Mouse (Mus musculus) neural tube, embryonic 12.5 days (tissue): ENCODE results near the gene Vrtn. TPM values are rescaled to one million over a fixed set of nuclear protein-coding genes. Genes with fewer than 3 reads are reported as not detected.

Experiments used
- ATAC-seq: fragments of 200-750 bp; cut with Nextera tagmentation; 2 replicates; pipeline ENCODE4 v1.8.0; 2017; ENCODE audit warnings: low read depth, mild to moderate bottlenecking, moderate TSS enrichment, moderate library complexity; ENCODE audit not compliant: low FRiP score
- H3K27ac ChIP-seq: fragments of 300-500 bp; sonication (generic); 2 replicates; pipeline ENCODE4 v1.5.1; 2016
- H3K27me3 ChIP-seq: fragments of 300-500 bp; sonication (generic); replicated peaks from 2 replicates; pipeline ENCODE4 v1.6.1; 2016; ENCODE audit warnings: mild to moderate bottlenecking
- H3K36me3 ChIP-seq: fragments of 300-500 bp; sonication (generic); 2 replicates; pipeline ENCODE4 v1.6.1; 2016; ENCODE audit warnings: mild to moderate bottlenecking
- H3K4me1 ChIP-seq: fragments of 300-500 bp; sonication (generic); 2 replicates; pipeline ENCODE4 v1.6.1; 2016
- H3K4me2 ChIP-seq: fragments of 300-500 bp; sonication (generic); replicated peaks from 2 replicates; pipeline ENCODE4 v1.6.1; 2016; ENCODE audit warnings: mild to moderate bottlenecking
- H3K4me3 ChIP-seq: fragments of 300-500 bp; sonication (generic); 2 replicates; pipeline ENCODE4 v1.5.1; 2016
- H3K9ac ChIP-seq: fragments of 300-500 bp; sonication (generic); 2 replicates; pipeline ENCODE4 v1.6.1; 2016; ENCODE audit warnings: mild to moderate bottlenecking
- H3K9me3 ChIP-seq: fragments of 300-500 bp; sonication (generic); 2 replicates; pipeline ENCODE4 v1.6.1; 2016; ENCODE audit warnings: mild to moderate bottlenecking
- WGBS: fragments of 180-500 bp; shearing (Covaris S2); methylation state at CpG from one replicate; pipeline ENCODE4 v1.1.7; 2016; 5-methylcytosine and 5-hydroxymethylcytosine counted together
- polyA plus RNA-seq: library from polyadenylated mRNA; unstranded; fragments of >200 nt; fragmentation: Nextera tagmentation; extraction: Ambion mirVana; gene quantifications from 2 replicates; pipeline ENCODE4 v1.2.1, GENCODE M21; 2016

Gene Vrtn
- polyA plus RNA-seq, 1 experiment from 2014 or later, result not detected

DNA sequence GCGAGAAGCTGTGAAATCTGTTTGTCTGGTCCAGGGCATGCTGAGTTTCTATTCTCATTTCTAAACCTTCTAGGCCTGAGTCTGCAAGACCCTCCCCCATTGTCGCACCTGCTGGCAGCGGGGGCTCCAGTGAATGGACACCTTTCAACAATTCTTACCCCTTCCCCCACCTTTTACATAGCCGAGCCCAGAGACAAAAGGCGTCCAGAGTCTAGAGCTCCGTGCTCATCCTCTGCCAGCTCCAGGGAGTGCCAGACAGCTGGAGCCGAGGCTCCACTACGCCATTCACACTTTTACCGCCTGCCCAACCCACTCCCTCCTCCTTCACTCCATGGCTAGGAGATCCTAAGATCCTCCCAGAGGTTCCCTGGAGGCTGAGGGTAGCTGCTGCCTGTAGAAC, 15.7 kb upstream of the Vrtn start:
- Histone ChIP-seq H3K4me1 (peaks cover 5% of the 10 kb centered on the region; the same call in 1 of the 2 replicates), H3K4me3 (0 out of 2 replicates have a peak overlapping the region, but pooled peaks have one; percentile 5), H3K9ac (0 out of 2 replicates have a peak overlapping the region, but pooled peaks have one; percentile 13), H3K27ac (no peak overlapping the region), H3K36me3 (no peaks in the 10 kb centered on the region), H3K9me3 (no peaks in the 10 kb centered on the region), H3K27me3 (peaks cover 4% of the 10 kb centered on the region; the same call in 1 of the 2 replicates), H3K4me2 (peak overlapping the region; percentile 38)
- ATAC-seq, result no peak
- 4% methylated on average over 9 of the region's 9 CpGs for WGBS

DNA sequence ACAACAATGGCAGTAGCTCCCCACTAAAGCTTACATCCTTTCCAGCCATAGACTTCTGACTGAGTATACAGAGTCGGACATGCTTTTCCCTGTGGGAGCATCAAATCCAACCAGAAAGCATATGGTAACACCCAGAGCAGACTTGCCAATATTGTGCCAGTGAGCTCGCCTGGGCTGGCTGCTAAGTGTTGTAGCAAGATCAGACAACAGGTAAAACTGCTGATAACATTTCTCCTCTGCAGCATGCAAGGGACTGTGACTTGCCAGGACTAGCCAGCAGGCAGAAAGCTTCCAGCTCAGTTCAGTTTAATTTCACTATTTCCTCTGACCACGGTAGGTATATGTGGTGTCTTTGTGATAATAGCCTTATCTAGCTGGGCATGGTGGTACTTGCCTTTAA, 9.0 kb upstream of the Vrtn start:
- 77% methylated on average over 3 of the region's 3 CpGs for WGBS
- H3K27ac ChIP-seq, result no peak overlapping the region
- H3K4me2 ChIP-seq, result no peak overlapping the region
- no peaks in the 10 kb centered on the region for H3K9me3 ChIP-seq
- ATAC-seq, result no peak
- no peak overlapping the region for H3K9ac ChIP-seq
- no peaks in the 10 kb centered on the region for H3K4me1 ChIP-seq
- H3K27me3 ChIP-seq, result no peaks in the 10 kb centered on the region
- H3K36me3 ChIP-seq, result no peaks in the 10 kb centered on the region
- no peak overlapping the region for H3K4me3 ChIP-seq

DNA sequence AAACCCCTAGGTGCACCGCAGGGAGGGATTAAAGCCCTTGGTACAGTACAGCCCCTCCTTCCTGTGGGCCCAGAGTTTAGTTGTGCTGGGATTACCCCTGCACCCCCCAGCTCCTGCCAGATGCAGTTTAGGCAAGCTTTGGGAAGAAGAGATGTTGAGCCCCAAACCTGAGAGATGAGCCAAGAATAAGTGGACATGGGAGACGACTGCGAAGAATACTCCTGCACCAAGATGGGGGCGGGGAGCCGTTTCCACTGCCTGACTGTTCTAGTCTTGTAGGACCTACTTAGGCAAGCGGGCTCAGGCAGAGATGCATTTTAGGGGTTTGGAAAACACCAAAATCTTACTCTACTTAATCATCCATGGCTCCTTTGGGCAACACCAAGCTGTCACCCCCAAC, 566 bp upstream of the Vrtn start:
- Histone ChIP-seq H3K4me2 (no peak overlapping the region), H3K9me3 (no peaks in the 10 kb centered on the region), H3K4me3 (no peak overlapping the region), H3K27ac (no peak overlapping the region), H3K36me3 (no peaks in the 10 kb centered on the region), H3K4me1 (no peaks in the 10 kb centered on the region), H3K9ac (no peak overlapping the region), H3K27me3 (peaks cover 53% of the 10 kb centered on the region)
- WGBS, result 11% methylated on average over 6 of the region's 6 CpGs
- no peak for ATAC-seq

DNA sequence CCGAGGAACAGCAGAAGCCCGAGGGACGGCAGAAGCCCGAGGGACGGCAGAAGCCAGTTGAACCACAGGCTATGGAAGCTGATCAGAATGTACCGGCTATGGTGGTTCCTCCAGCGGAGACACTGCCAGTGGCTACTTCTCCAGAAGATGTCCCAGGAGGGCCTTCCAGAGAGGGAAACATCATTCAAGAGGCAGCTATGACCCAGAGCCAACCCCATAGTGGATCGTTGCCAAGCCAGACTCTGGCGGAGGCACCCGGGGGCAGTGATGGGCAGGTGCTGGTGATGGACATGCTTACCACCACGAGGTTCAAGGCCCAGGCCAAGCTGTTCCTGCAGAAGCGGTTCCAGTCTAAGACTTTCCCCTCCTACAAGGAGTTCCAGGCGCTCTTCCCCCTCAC, 9.4 kb downstream of the Vrtn start:
- no peaks in the 10 kb centered on the region for H3K9me3 ChIP-seq
- no peaks in the 10 kb centered on the region; the same call in 1 of the 2 replicates for H3K4me1 ChIP-seq
- no peak overlapping the region for H3K9ac ChIP-seq
- no peak overlapping the region for H3K4me2 ChIP-seq
- no peak overlapping the region for H3K4me3 ChIP-seq
- no peak overlapping the region for H3K27ac ChIP-seq
- H3K27me3 ChIP-seq, result no peaks in the 10 kb centered on the region
- ATAC-seq, result no peak
- 87% methylated on average over 13 of the region's 13 CpGs for WGBS
- H3K36me3 ChIP-seq, result no peaks in the 10 kb centered on the region

DNA sequence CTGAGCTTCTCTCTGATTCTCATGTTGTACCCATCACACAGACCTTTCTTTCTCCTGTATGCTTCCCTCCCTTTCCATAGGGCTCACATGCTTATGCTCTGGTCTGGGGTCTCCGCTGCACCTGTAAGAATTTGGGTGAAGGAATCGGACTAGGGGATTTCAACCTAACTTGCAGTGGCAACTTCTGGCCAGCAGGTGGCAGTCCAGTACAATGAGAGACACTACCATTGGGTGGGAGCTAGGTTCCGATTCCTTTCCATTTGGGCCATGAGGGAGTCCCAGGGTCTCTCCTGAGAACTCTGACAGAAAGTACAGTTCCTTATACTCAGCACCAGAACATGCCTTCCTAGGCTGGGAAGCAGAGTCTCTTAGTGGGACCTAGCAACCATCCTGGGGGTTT, 13.1 kb downstream of the Vrtn start:
- Histone ChIP-seq H3K27ac (no peak overlapping the region), H3K9ac (no peak overlapping the region), H3K4me3 (no peak overlapping the region), H3K4me2 (no peak overlapping the region), H3K36me3 (no peaks in the 10 kb centered on the region), H3K9me3 (no peaks in the 10 kb centered on the region), H3K27me3 (no peaks in the 10 kb centered on the region), H3K4me1 (no peaks in the 10 kb centered on the region; the same call in 1 of the 2 replicates)
- WGBS, result 26% methylated on average over 3 of the region's 3 CpGs
- no peak for ATAC-seq

DNA sequence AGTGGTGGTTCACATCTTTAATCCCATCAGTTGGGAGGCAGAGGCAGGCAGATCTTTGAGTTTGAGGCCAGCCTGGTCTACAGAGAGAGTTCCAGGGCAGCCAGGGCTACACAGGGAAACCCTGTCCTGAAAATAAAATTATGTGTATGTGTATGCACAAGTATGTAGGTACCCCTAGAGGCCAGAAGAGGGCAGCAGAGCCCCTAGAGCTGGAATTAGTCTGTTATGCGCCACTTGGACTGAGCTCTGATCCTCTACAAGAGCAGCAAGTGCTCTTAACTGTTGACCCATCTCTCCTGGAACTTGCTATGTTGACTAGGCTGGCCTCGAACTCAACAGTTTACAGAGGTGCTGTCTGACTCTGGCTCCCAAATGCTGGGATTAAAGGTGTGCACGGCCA, 29.7 kb downstream of the Vrtn start:
- WGBS, result 94% methylated on average over 3 of the region's 3 CpGs
- no peak overlapping the region for H3K4me3 ChIP-seq
- no peaks in the 10 kb centered on the region for H3K36me3 ChIP-seq
- H3K27me3 ChIP-seq, result no peaks in the 10 kb centered on the region
- no peak overlapping the region for H3K27ac ChIP-seq
- ATAC-seq, result no peak
- H3K4me1 ChIP-seq, result peaks cover 5% of the 10 kb centered on the region; the same call in 1 of the 2 replicates
- H3K4me2 ChIP-seq, result no peak overlapping the region
- no peak overlapping the region for H3K9ac ChIP-seq
- H3K9me3 ChIP-seq, result peaks cover 3% of the 10 kb centered on the region; the same call in 1 of the 2 replicates

DNA sequence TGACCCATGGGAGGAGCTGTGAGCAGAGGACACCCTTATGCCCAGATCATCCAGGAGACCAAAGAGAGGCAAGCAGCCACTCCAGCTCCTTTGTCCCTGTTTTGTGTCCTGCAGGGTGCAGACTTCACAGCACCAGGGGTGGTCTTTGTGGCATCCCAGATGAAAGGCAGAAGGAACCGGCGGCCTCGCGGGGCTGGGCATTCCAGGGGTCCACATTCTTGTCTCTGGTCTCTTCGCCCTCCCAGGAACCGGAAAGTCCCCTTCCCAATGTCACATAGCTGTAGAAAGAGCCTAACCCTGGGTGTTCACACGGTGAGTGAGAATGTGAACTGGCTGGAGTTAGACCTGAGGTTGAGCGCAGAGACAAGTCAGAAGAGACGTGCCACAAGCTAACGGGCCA, 30.8 kb downstream of the Vrtn start:
- Histone ChIP-seq H3K4me2 (no peak overlapping the region), H3K4me3 (no peak overlapping the region), H3K9me3 (peaks cover 3% of the 10 kb centered on the region; the same call in 1 of the 2 replicates), H3K9ac (no peak overlapping the region), H3K36me3 (no peaks in the 10 kb centered on the region), H3K27me3 (no peaks in the 10 kb centered on the region), H3K27ac (no peak overlapping the region), H3K4me1 (peaks cover 5% of the 10 kb centered on the region; the same call in 1 of the 2 replicates)
- ATAC-seq, result no peak
- 25% methylated on average over 10 of the region's 10 CpGs for WGBS

DNA sequence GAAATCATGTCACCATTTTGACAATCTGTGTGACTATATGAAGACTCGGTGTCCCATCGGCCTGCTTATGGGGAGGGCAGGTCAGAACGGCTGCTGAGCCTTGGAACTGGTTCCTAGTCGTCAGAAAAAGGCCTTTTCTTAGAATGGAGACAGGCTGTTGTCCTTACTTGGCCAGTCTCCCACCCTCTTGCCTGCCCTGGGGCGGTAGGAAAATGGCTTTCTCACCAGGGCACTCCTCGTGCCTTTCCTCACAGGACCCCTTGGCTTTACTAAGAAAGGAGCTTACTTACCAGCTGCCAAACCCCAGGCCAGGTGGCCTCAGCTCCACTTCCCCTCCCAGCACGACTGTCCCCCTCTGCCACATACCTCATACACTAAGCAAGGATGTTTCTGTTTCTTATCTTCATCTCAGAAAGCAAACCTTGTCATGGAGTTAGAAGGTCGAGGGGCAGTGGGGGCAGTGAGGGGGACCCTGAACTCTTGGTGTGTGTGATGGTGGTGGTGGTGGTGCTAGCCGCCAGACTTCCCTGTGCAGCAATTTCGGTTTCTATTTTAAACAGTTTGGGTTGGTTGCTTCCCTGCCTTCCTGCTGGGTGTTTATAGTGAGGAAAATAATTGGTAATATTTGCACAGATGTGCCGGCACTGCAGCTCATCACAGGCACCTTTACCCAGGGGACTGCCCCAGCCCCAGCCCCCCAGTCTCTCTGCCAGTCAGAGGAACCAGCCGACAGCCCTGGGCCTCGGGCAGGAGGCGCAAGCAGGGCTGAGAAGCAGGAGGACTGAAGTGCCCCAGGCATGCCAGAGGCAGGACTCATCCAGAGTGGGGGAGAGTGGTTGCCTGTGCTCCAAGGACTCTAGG, 34.1 kb downstream of the Vrtn start:
- H3K27ac ChIP-seq, result no peak overlapping the region
- 49% methylated on average over 14 of the region's 14 CpGs for WGBS

DNA sequence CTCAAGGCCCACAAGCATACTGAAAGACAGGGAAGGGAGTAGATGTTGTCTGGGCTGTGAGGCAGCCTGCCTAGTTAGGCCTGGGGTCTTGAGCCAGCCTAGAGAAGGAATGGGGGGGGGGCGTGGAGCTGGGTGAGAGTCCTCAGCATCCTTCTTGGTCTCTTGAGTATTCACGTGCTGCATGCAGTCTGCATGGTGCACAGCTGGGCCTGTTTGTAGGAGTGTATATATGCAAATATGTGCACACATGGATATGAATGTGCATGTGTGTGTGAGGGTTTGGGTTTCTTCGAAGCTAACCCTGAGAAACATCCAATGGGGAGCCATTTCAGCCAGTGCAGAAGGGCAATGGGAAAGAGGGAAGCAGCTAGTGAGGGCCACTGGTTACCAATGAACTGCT, 35.2 kb downstream of the Vrtn start:
- H3K4me2 ChIP-seq, result no peak overlapping the region
- no peak for ATAC-seq
- H3K27ac ChIP-seq, result no peak overlapping the region
- H3K4me1 ChIP-seq, result peaks cover 5% of the 10 kb centered on the region; the same call in 1 of the 2 replicates
- no peaks in the 10 kb centered on the region for H3K9me3 ChIP-seq
- no peaks in the 10 kb centered on the region; the same call in 1 of the 2 replicates for H3K27me3 ChIP-seq
- H3K9ac ChIP-seq, result no peak overlapping the region
- WGBS, result 86% methylated on average over 3 of the region's 3 CpGs
- no peak overlapping the region for H3K4me3 ChIP-seq
- no peaks in the 10 kb centered on the region for H3K36me3 ChIP-seq

More for the DNA sequence above, 34.1 kb downstream of the Vrtn start:
- peaks cover 3% of the 10 kb centered on the region; the same call in 1 of the 2 replicates for H3K9me3 ChIP-seq
- no peaks in the 10 kb centered on the region for H3K36me3 ChIP-seq
- H3K27me3 ChIP-seq, result no peaks in the 10 kb centered on the region
- peaks cover 5% of the 10 kb centered on the region; the same call in 1 of the 2 replicates for H3K4me1 ChIP-seq
- ATAC-seq, result no peak
- no peak overlapping the region for H3K4me2 ChIP-seq
- no peak overlapping the region for H3K4me3 ChIP-seq
- no peak overlapping the region for H3K9ac ChIP-seq

DNA sequence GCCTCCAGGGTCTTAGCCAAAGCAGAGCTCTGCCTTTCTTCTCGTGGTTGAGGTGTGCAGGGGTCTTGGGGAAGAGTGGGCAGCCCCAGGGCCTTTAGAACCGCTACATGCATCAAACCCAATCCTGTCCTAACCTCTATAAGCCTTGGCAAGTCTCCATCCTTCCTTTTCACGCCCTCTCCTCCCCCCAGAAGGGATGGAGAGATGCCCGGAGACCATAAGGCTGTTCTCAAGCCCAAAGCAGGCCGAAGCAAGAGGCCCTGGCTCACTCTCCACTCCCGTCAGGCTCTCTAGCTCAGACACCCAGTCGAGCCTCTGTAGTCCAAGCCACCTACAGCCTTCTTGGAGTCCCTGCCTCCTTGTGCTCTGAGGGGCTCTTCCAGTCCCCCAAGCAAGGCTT, 43.8 kb downstream of the Vrtn start:
- H3K4me1 ChIP-seq, result peaks cover 4% of the 10 kb centered on the region; the same call in 1 of the 2 replicates
- H3K27ac ChIP-seq, result no peak overlapping the region
- no peak overlapping the region for H3K4me2 ChIP-seq
- ATAC-seq, result no peak
- no peak overlapping the region for H3K9ac ChIP-seq
- H3K4me3 ChIP-seq, result no peak overlapping the region
- 72% methylated on average over 7 of the region's 7 CpGs for WGBS
- H3K36me3 ChIP-seq, result no peaks in the 10 kb centered on the region
- H3K27me3 ChIP-seq, result no peaks in the 10 kb centered on the region; the same call in 1 of the 2 replicates
- no peaks in the 10 kb centered on the region for H3K9me3 ChIP-seq

DNA sequence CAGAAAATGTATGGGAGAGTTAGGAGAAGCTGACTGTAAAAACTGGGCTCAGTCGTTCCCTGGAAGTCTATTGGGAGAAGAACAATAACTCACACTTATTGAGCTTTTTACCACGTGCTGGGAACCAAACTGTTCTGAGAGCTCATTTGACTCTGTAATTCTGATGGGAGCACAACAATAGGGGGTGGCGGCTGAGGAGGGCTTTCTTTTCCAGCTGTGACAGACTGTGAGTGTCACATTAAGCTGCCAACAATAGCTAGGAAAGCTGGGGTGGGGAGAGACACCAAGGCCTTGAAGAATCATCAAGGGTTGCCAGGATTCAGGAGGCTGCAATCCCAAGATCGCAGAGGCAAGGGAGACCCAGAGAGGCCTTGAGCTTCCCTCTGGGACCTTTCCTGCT, 45.4 kb downstream of the Vrtn start:
- Histone ChIP-seq H3K4me1 (peaks cover 4% of the 10 kb centered on the region; the same call in 1 of the 2 replicates), H3K9me3 (no peaks in the 10 kb centered on the region), H3K27me3 (no peaks in the 10 kb centered on the region; the same call in 1 of the 2 replicates), H3K4me3 (no peak overlapping the region), H3K36me3 (no peaks in the 10 kb centered on the region), H3K9ac (no peak overlapping the region), H3K4me2 (no peak overlapping the region), H3K27ac (no peak overlapping the region)
- WGBS, result 10% methylated on average over 4 of the region's 4 CpGs
- ATAC-seq, result no peak

DNA sequence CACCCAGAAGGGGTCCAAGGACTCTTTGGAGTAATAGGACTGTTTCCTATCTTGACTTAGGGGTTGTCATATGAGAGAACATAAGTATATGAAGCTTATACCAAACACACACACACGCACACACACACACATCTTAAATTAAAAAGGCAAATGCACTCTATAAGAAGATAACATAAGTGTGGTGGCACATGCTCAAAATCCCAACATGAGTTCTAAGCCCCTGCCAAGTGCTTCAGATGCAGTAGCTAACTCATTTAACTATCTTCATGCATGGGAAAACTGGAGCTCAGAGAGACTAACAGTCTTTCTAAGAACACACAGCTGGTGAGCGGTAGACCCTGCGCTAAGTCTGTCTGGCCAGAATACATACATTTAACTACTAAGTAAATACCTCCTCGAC, 46.7 kb downstream of the Vrtn start:
- Histone ChIP-seq H3K4me1 (peaks cover 4% of the 10 kb centered on the region; the same call in 1 of the 2 replicates), H3K9ac (no peak overlapping the region), H3K27me3 (no peaks in the 10 kb centered on the region), H3K36me3 (no peaks in the 10 kb centered on the region), H3K27ac (no peak overlapping the region), H3K4me3 (no peak overlapping the region), H3K9me3 (no peaks in the 10 kb centered on the region), H3K4me2 (no peak overlapping the region)
- whole genome bisulfite sequencing, result 91% methylated on average over 4 of the region's 4 CpGs
- no peak for ATAC-seq
